Mouse (Mus musculus): ENCODE measurements around the gene Fgf15.

DNA sequence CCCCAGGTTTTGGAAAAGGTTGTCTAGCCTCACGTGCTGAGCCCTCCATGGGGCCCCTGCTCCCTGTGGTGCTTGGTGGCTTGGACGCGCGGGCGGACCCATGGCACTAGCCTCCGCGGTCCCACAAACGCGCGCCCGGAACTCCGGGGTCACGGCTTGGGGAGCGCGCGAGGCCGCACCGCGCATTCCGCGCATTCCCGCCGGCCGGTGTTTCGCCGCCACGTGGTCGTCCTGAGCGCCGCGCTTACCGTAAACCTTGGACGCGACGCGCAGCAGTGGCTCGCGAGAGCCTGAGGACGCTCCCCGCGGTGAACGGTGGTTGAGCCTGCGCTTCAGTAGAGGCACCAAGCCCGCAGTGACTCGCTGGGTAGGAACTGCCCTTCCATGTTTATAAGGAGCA is 46.9 kb downstream of the Fgf15 start:
- TF ChIP-seq CHD2 (IDR thresholded peaks at IDR 0.05; ENCODE audit: low read depth, low read length): peak; percentile 95
- TF ChIP-seq ZC3H11A (IDR thresholded peaks at IDR 0.05; ENCODE audit: borderline replicate concordance, low read depth, low read length): no peak
- no peak for TF ChIP-seq ZNF384 (IDR thresholded peaks at IDR 0.05; ENCODE audit: low read depth, low read length)
- peak; percentile 43; the same call in 1 of the 2 replicates for TF ChIP-seq HCFC1 (IDR thresholded peaks at IDR 0.05; ENCODE audit: borderline replicate concordance, insufficient read depth, low read length)

Data from ES-E14 (cell line).